Mouse (Mus musculus): ENCODE data around the gene Megf11. TPM values are rescaled to one million over a fixed set of nuclear protein-coding genes. Genes with fewer than 3 reads are reported as not detected.
"Not testable (repeated sequence)": the region's sequence is repeated elsewhere in the genome, so short reads cannot be mapped to it uniquely, and the experiment has no call there.

Gene Megf11
- total RNA-seq, 2 experiments from 2014 or later = not detected

DNA sequence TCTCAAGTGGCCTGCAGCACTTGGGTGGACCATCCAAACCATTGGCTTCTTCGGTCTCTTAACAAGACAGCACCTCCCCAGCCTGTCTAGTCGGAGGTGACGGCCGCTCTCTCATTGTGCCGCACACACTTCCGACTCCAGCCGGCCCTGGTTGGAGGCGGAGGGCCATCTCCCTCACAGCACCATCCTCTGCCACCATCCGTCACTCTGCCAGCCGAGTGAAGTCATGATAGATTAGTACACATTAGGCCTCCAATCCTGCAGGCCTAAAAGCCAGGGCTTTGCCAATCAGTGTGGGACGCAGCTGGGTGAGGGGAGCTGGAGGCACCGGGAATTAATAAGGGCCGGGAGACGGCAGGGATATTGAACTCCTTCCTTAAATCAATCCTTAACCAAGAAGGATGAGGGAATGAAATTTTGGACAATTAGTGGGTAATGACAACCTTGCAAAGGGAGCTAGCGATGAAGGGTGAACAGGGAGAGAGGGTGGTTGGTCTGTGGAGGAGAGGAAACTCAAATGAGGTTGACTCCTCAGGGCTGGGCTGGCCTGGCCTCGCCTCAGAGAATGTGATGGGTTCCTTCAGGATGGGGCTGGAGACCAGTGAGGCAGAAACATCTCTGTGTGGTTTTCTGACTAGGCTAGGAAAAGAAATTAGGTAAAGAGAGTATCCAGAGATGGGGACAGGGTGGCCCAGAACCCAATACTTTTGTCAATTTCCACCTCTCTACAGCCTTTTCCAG lies 76.3 kb downstream of the Megf11 start:
- no peak for ATAC-seq (replicated peaks; ENCODE audit: poor library complexity, severe bottlenecking)

DNA sequence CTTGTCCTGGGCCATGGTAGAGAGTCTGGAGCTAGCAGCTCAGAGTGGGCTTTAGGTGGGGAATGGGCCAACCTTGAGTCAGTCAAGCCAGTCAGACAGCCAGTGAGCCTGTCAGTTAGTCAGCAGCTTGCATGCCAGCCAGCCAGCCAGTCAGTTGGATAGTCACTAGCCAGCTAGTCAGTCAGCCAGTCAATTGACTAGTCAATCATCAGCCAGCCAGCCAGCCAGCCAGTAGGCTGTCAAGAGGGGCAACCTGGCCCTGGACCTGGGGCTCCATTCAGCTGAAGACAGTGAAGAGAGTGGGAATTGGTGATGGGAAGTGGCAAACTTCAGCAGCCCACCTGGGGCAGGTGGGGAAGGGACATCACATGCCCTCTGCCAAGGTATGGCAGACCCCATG lies 77.4 kb downstream of the Megf11 start:
- no peak for ATAC-seq (replicated peaks; ENCODE audit: poor library complexity, severe bottlenecking)

- no peak for ATAC-seq (replicated peaks; ENCODE audit: poor library complexity, severe bottlenecking)
Measured at GRCm38 (mm10) chr9:64466090-64466489, 80.7 kb downstream of the Megf11 start.

DNA sequence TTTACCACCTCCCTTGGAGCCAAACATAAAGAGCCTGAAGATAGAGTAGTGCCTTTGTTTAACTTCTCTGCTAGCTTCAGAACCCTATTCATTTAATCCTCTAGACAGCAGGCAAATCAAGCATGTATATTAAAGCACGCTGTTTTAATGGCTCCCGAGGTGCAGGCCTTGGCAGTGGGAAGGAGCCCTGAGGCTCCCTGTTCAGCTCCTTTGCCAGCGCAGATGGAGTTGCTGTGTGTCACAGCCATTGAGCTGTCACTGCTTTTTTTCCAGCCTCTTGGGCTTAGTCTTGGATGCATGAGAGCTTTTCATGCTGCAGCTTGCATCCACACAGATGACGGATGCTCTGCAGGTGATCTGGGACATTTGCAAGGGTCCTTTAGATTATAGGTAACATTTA lies 81.1 kb downstream of the Megf11 start:
- ATAC-seq (replicated peaks; ENCODE audit: poor library complexity, severe bottlenecking) = no peak

- no peak for ATAC-seq (replicated peaks; ENCODE audit: poor library complexity, severe bottlenecking)
Measured at GRCm38 (mm10) chr9:64470806-64471205, 85.4 kb downstream of the Megf11 start.

DNA sequence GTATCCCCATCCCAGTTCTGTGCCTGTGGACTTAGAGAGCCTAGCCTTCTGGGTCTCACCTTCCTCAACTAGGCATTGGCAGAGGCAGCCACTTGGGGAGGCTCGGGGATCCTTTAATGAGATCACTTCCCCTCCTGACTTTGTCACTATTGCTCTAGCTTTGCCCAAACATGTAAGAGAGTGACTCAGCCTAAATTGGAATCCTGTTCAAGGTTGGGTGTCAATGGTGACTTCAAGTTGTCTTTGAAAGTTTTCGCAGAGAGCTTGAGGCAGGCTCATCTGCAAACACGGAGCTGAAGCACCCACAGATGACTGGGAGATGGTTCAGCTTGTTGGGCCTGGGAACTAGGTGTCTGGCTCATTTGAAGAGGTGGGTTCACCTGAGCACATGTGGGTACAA lies 85.9 kb downstream of the Megf11 start:
- ATAC-seq (replicated peaks; ENCODE audit: poor library complexity, severe bottlenecking) = no peak

DNA sequence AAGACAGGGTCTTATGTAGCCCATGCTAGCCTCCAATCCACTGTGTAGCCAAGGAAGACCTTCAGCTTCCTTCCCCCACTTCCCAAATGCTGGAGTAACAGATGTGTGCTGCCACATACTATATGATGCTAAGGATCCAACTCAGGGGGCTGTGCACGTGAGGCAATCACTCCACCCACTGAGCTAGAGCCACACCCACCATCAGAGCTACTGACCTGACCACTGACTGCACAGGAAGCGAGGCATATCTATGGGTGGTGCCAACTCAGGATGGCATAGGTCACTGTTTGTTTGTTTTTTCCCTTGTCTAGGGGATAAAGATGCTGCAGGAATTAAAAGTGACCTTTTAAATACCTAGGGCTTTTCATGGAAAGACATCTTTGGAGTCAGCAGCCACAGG lies 86.7 kb downstream of the Megf11 start:
- no peak for ATAC-seq (replicated peaks; ENCODE audit: poor library complexity, severe bottlenecking)

GRCm38 (mm10) chr9:64472743-64473142 lies 87.3 kb downstream of the Megf11 start:
- ATAC-seq (replicated peaks; ENCODE audit: poor library complexity, severe bottlenecking) = no peak

DNA sequence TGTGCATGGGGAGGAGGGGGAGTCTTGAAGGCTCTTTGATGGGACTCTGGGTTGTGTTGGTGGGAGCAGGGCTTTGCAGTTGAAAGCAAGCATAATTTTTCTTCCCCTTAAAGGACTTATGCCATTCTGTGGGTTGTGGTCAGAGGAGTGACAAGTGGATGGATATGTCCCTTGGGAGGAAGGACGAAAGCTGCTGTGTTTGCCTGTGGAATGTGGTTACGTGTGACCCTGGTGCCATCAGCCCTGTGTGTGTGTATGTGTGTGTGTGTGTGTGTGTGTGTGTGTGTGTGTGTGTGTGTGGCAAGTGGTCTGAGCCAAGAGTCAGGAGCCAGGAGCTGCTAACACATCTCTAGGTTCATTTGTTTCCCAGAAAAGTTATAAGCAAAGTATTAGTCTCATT lies 87.7 kb downstream of the Megf11 start:
- ATAC-seq (replicated peaks; ENCODE audit: poor library complexity, severe bottlenecking) = peak; percentile 25

DNA sequence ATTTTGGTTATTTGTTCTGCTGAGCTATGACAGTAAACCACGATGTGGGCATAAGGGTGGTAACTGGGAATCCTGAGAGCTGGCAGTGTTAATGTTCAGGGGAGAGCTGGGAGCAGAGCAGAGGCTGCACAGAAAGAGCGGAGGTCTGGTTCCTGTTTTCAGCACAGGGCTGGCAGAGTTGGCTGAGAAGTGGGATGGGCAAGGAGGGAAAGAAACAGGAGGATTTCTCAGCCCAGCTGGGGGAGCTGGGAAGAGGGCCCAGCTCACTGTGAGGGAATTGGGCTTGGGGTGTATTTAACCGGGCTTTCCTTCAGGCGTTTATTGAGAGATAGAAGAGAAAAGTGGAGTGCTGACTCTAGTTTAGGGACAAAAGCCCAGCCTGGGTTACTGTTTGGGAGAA lies 88.3 kb downstream of the Megf11 start:
- no peak for ATAC-seq (replicated peaks; ENCODE audit: poor library complexity, severe bottlenecking)

- ATAC-seq (replicated peaks; ENCODE audit: poor library complexity, severe bottlenecking) = no peak
Measured at GRCm38 (mm10) chr9:64474142-64474541, 88.7 kb downstream of the Megf11 start.

DNA sequence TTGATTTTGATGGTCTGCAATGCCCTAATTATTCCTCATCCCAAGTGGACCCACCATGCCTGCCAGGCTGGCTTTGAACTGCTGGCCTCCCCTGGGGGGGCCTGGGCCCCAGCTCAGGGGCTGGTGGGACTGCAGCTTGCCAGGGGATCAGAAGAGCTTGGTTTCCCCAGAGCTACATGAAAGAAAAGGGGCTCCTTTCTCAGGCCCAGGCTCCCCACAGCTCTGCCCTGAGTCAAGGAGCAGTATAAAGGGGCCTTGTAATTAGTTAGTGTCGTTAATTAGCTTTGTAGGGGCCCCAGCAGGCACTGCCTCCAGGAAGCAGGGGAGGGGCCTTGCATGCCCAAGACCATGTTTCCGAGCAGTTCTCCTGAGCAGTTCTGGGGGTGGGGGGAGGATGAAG lies 90.5 kb downstream of the Megf11 start:
- ATAC-seq (replicated peaks; ENCODE audit: poor library complexity, severe bottlenecking) = no peak

- not testable (repeated sequence) for ATAC-seq (replicated peaks; ENCODE audit: poor library complexity, severe bottlenecking)
Measured at GRCm38 (mm10) chr9:64477397-64477796, 92.0 kb downstream of the Megf11 start.

DNA sequence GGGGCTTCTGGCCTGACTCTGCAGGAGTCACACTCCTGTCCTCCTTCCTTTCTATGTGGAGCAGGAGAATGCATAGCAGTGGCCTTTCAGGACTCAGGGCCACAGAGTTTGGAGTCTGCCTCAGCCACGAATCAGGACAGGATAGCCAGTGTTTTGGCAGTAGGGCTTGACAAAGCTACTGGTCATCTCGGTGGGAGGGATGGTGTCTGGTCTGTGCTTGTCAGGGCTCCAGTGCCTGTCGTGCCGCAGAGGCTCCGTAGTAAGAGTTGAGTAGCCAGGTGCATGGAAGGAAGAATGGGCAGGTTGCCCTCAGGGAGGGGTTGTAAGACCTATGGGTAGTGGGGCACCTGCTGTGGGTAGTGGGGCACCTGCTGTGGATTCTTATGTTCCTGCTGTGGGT lies 96.7 kb downstream of the Megf11 start:
- no peak for ATAC-seq (replicated peaks; ENCODE audit: poor library complexity, severe bottlenecking)

DNA sequence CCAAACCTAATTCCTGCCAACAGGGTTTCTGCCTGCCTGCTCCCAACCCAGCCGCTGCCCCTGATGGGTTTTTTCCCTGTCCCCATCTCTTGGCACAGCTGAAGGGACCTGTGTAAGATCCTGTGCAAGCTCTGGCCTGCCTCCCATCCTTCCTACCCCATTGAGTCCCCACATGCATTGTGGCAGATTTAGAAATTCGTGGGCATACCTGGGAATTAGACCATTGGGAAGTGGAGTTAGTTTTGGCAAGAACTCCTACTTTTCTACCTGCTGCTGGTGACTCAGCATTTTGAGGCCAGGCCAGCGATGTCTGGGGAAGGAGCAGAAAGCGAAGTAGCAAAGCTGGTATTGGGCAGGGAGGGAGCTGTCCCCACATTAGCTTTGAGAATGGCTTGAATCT lies 102.0 kb downstream of the Megf11 start:
- ATAC-seq (replicated peaks; ENCODE audit: poor library complexity, severe bottlenecking) = no peak

GRCm38 (mm10) chr9:64494647-64495046 lies 109.2 kb downstream of the Megf11 start:
- no peak for ATAC-seq (replicated peaks; ENCODE audit: poor library complexity, severe bottlenecking)

GRCm38 (mm10) chr9:64498929-64499328 lies 113.5 kb downstream of the Megf11 start:
- ATAC-seq (replicated peaks; ENCODE audit: poor library complexity, severe bottlenecking) = no peak

DNA sequence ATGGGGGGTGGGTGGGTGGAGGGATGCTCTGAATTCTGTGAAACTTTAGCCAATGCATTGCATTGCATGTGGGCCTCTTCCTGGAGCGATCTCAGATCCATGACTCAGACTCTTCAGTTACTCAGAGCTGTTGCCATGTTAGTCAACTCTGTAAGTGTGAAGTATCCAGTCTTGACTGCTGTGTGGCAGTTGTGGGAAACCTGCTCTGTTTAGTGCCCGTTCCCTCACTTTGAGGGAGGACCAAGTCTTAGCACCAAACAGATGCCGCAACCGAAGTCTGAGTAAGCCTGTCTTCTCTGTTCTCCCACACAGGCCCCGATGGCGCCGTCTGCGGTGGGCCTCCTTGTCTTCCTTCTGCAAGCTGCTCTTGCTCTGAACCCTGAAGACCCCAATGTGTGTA lies 115.8 kb downstream of the Megf11 start:
- no peak for ATAC-seq (replicated peaks; ENCODE audit: poor library complexity, severe bottlenecking)

- no peak for ATAC-seq (replicated peaks; ENCODE audit: poor library complexity, severe bottlenecking)
Measured at GRCm38 (mm10) chr9:64503996-64504395, 118.6 kb downstream of the Megf11 start.

GRCm38 (mm10) chr9:64504456-64504855 lies 119.0 kb downstream of the Megf11 start:
- no peak for ATAC-seq (replicated peaks; ENCODE audit: poor library complexity, severe bottlenecking)

DNA sequence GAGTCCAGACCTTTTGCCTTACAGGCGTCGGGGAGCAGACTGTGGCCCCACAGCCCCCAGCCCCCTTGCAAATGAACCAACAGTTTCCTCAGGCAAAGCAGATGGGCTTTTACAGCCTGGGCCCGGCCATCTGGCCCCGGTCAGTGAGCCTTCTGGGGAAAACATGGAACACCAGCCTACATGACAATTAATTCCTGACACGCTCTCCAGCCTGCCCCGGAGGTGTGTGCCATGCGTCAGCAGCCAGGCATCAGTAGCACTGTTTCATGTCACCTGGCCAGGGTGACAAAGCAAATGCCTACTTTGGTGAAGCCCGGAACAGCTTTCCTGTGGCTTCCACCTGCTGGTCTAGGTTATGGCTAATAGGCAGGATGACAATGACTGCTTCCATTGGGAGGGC lies 119.5 kb downstream of the Megf11 start:
- ATAC-seq (replicated peaks; ENCODE audit: poor library complexity, severe bottlenecking) = no peak

DNA sequence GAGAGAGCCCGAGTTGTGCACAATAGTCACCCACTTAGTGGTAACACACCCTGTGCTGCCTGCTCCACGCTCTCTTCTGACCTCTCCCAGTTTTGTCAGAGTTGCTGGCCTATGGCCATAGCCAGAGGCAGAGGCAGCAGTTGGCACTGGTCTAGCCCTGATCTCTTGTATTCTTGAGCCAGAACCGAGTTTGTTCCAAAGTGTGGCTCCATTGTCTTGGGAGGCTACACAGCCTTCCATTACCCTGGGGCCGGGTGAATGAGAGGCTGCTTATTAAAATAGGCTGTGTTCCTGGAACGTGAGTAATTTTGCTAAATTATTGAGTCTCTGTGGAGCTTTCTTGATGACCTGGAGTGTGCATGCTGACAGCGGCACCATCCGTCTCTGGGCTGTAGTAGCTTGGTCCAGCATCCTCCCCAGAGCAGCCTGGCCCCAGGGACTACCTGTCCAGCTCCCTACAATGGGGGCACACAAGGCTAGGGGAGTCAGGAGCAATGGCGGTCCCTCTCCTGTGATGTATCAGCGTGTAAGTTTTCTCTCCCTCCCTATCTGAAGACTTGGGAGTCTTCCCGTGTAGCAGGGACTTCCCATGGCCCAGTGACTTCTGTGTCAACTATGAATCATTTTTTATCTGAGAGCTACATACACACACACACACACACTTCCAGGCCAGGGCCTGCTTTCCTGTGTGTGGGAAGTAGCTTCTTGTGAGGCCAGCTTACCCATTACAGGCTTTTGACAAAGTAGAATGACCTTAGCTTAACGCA lies 121.2 kb downstream of the Megf11 start:
- ATAC-seq (replicated peaks; ENCODE audit: poor library complexity, severe bottlenecking) = no peak

Measured in granulocyte monocyte progenitor cell, adult 5-6 weeks (primary cell).